Mouse (Mus musculus) left cerebral cortex, adult 9 months (tissue): ENCODE data around the gene B430306N03Rik.

Experiments
- DNase-seq, 2 experiments: peaks; one replicate each; pipeline ENCODE4 v3.0.0; 2022; ENCODE audit warnings: low spot score in 2 of 2

The B430306N03Rik gene

GRCm38 (mm10) chr17:48362346-48362745, 46.4 kb downstream of the B430306N03Rik start:
- no peak for DNase-seq

DNA sequence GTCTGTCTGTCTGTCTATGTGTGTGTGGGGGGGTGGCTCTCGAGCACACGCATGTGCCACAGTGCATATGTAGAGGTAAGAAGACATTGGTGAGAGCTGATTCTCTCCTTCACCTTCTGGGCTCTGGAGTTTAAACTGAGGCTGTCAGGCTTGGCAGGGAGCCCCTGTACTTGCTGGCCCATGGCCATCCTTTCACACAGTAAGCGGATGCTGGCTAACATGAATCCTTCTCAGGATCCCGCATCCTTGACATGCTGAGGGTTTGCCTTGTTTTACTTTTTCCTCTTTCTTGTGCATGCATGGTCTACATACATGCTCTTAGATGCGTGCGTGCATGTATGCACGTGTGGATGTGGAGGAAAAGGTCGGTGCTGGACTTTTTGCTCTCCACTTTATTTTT, 47.0 kb downstream of the B430306N03Rik start:
- peak in 1 of 2 experiments; percentile 51 for DNase-seq

DNA sequence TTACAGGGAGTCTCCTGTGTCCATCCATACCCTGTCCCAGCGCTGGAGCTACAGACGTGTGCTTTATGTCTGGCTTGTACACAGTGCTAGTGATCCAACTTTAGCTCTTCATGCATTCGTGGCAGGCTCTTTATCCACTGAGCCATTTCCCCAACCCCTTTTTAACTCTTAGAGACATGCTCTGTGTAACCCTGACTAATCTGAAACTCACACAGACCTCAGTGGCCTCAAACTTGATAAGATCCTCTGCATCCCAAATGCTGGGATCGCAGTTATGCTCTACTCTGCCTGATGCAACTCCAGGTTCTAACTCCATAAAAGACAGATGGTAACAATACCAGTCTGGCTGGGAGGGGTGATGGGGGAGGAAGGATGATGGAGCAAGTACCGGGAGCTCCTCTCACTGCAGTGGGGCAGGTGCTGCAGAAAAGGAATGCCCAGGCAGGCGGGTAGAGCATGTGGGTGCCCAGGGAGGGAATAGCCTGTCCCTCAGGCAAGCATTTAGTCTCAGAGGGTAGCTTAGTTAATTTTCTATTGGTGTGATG, 47.6 kb downstream of the B430306N03Rik start:
- DNase-seq, result no peak

GRCm38 (mm10) chr17:48365511-48366155, 49.7 kb downstream of the B430306N03Rik start:
- DNase-seq, result no peak

DNA sequence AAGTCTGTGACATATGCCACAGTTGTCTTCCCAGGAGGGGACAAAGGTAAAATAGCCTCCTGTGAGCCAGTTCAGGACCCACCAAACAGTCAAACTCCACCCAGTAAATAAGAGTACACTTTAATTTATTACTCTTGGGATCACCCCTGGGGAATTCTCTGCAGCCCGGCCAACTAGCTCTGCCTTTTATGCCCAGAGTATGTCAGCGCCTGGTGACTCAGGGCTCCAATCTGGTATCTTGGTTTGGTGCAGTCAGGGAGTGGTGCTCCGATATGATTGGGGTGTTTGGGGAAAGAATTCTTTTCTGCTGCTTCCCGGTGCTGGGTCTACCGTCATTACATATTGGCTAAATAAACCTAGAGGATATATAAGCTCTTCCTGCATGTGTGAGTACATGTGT, 50.9 kb downstream of the B430306N03Rik start:
- DNase-seq, result no peak

GRCm38 (mm10) chr17:48371621-48372020, 55.7 kb downstream of the B430306N03Rik start:
- DNase-seq, result no peak

- peak; percentile 53 to 58 for DNase-seq
Measured at GRCm38 (mm10) chr17:48372987-48373386, 57.0 kb downstream of the B430306N03Rik start.

- DNase-seq, result peak in 1 of 2 experiments; percentile 30
Measured at GRCm38 (mm10) chr17:48376102-48376501, 60.2 kb downstream of the B430306N03Rik start.
